Mouse (Mus musculus) MN1 (cell line): ENCODE data around the gene Coa3.

Experiments
- DNase-seq: peaks from one replicate; pipeline ENCODE4 v3.0.0-alpha.2; 2016; ENCODE audit warnings: low spot score

Gene Coa3

DNA sequence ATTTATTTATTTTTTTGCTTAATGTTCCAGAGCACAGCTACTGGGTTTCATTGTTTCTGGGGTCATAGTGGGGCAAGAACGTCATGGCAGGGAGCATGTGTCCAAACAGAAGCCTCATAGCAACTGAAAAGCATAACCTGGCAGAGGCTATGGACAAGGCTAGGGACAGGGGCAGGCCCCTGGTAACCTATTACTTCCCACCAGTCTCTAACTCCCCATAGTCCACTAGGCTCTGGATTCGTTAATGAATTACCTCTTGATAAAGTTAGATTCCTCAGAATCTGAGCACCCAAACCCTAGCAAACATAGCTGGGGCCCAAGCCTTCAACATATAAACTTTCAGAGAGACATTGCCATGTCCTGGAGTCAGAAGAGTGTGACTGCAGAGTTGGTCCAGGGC is 27.9 kb downstream of the Coa3 start:
- no peak for DNase-seq

DNA sequence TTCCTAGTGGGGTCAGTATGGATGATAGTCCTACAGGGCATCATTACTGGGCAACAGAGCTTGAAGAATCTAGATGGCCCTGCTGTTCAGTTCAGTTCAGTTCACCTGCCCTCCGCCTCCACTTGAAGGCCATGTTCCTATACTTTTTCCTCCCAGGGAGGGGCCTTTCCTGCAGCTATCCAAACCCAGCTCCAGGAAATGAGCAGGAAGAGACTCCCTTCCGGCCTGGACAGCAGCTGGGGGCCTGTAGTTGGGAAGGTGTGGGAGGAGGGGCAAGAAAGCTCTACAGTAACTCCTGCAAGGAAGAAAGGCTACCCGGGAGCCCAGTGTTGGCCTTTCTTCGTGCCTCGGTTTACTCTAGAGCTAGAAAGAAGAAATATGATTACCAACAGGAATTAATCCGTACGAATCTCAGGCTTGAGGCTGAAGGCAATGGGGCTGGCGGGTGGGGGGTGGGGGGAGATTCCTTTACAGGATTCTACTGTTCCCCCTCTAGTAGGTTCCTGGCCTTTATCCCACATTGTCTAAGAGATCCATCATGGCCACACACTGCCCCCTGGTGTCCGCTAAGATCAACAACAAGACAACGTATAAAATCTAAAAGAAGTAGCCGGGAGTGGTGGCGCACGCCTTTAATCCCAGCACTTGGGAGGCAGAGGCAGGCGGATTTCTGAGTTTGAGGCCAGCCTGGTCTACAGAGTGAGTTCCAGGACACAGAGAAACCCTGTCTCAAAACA is 30.5 kb downstream of the Coa3 start:
- DNase-seq = peak; percentile 75

DNA sequence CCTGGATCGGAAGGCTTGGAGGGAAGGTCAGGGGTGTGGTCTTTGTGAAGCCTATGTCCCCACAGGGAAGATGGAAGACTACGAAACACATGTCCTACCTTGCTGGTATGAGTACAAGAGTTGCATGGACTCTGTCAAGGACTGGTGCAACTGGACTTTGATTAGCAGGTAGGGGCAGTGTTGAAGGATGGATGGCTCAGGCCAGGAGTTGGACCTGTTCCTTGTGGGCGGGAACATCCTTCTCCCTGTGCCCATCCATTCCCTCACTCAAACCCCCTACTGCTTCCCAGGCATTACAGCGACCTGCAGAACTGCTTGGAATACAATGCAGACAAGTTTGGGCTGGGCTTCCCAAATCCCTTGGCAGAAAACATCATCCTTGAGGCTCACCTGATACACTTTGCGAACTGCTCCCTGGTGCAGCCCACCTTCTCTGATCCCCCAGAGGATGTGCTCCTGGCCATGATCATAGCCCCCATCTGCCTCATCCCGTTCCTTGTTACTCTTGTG is 31.3 kb downstream of the Coa3 start:
- no peak for DNase-seq

DNA sequence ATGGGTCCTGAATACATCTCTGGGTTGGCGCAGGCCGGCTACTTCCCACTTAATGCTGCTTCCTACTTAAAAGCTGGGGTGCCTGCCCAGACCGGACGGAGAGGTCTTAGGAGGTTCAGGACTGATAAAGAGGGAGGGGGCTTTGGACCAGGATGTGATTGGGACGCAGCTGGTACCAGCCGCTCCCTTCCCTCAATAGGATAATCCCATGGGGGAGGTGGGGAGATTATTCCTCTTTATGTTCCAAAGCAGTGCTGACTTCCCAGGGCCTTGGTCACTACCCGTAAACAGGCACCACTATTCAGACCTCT is 32.3 kb downstream of the Coa3 start:
- DNase-seq = no peak

DNA sequence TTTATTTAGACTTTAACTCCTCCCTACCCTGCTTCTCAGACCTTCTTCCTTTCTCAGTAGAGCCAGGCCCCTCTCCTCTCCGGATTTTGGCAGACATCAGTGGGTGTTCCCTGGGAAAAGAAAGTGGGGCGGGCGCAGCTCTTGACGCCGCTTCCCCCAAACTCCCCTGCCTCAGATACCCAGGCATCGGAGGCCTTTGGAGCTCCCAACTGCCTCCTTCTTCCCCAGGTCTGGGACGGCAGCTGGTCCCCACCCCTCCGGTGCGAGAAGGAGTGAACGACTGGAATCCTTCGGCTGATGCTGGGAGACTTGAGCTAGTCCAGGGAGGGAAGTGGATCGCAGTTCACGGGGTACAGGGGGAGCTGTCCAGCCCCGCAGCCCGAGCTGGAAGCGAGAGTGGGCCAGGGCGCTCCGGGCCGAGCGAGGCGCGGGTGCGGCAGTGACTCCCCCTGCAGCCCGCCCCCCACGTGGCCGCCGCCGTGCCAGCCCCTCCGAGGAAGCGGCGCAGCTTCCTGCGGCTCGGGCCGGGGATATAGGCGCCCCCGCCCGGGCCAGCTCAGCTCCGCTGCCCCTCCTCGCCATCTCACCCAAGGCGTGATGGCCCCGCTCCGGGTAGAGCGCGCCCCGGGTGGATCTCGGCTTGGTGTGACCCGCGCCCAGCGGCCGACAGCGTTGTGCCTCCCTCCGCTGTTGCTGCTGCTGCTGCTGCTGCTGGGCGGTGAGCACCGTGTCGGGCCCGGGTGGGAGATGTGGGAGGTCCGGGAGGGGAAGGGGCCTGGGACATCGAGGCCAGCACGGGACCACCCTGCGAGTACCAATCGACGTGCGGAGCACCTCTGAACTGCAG is 32.8 kb downstream of the Coa3 start, which contains the start of gene Ramp2:
Ramp2 (plus strand) TSS at position 174 of the 847 bp plus-strand sequence.
- peak; percentile 59 for DNase-seq

DNA sequence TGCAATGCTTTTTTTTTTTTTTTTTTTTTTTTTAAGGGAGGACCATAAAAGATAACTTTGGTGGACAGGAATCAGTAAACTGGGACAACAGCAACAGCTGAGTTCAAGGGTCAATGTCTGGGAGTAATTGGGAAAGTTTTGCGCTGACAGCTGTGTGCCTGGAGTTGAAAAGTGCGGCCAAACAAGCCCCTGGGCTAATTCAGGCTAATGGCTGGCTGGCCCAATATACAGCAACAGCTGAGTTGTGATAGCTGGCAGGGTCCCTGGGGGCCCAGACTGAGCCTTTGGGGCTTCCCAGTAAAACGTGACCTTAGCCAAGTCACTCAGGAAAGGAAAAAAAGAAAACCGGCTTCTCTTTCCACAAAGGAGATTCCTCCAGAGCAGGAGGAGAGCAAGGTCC is 33.8 kb downstream of the Coa3 start:
- no peak for DNase-seq

DNA sequence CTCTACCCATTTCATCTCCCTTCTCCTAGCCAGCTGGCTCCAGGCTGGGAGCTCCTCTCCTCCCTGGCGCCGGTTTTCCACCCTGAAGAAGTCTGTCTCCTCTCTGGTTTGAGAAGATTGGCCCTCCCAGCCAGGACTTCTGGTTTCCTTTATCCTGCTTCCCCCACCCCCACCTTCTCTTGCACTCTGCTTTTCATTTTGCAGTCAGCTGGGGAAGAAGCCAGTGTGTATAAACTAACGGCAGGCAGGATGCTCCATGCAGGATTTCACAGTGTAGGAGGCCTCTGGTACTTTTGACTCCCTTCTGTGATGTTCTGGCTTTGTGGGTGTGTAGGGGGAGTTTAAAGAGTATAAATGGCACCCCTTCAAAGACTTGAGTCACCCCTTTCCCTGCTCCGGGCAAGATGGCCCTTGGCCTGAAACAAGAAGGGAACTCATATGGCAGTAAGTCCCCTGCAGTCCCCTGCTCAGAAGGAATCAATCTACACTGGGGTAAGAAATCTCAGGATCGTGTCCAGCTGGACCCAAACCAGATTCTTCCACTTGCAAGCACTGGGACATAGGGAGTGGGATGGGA is 40.8 kb downstream of the Coa3 start:
- no peak for DNase-seq

DNA sequence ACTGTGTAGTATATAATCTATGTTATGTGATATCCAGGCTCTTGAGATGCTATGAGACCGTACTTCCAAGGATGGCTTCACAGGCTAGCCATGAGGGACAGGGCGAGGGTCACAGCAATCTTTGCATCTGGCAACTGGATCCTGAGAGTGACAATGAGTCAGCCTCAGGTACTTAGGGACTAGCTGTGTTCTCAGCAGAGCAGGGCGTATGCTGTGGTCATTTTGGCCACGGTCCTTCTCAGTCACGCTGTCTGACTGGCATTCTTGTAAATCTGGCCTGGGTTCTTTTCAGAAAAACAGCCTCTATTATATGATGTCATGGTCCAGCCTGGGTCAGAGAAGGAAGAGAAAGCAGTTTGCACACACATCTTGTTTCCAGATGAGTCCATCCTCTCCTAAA is 42.1 kb downstream of the Coa3 start:
- DNase-seq = no peak

DNA sequence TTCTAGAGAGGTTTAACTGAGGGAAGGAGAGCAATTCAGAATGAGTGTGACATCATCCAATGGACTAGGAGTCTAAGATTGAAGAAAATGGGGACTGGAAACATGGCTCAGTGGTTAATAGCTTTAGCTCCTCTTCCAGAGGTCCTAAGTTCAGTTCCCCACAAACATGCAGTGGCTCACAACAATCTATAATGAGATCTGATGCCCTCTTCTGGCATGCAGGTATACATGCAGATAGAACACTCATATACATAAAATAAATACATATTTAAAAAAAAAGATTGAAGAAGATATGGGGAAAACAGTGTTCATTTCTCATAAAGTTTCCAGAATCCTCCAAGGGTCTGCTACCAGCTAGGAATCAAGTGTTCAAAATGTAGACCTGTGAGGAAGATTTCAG is 43.5 kb downstream of the Coa3 start:
- DNase-seq = no peak

DNA sequence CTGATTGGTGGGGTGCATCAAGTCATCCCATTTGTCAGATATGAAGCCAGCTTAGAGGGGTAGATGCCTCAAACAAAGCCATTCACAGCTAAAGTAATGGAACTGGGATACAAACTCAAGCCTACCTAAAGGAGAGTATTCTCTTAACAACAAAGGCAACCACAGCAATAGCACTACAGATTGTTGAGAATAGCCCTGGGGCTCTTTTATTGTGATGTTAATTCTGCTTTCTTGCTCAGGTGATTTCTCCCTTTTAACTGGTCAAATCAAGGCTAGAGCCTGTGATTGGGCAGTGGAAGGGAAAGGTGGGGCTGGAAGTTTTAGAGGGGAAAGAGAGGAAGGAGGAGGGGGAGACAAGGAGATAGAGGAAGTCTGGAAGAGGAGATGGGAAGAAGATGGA is 44.8 kb downstream of the Coa3 start:
- DNase-seq = no peak

DNA sequence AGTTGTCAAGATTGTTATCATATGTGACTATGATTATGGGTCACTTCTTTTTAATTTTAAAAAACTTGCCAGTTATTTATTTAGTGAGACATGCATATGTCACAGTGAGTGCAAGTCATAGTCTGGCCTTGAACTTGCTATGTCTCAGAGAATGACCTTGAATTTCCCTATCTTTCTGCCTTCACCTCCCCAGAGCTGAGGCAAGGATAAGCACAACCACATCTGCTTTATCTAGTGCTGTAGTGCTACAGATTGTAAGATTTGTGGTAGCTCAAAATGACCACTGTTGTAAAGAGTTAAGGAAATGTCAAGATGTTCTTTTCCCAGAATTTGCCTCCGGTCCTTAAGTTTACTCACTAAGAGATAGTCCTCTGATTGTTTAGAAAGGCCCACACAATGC is 45.7 kb downstream of the Coa3 start:
- DNase-seq = no peak

DNA sequence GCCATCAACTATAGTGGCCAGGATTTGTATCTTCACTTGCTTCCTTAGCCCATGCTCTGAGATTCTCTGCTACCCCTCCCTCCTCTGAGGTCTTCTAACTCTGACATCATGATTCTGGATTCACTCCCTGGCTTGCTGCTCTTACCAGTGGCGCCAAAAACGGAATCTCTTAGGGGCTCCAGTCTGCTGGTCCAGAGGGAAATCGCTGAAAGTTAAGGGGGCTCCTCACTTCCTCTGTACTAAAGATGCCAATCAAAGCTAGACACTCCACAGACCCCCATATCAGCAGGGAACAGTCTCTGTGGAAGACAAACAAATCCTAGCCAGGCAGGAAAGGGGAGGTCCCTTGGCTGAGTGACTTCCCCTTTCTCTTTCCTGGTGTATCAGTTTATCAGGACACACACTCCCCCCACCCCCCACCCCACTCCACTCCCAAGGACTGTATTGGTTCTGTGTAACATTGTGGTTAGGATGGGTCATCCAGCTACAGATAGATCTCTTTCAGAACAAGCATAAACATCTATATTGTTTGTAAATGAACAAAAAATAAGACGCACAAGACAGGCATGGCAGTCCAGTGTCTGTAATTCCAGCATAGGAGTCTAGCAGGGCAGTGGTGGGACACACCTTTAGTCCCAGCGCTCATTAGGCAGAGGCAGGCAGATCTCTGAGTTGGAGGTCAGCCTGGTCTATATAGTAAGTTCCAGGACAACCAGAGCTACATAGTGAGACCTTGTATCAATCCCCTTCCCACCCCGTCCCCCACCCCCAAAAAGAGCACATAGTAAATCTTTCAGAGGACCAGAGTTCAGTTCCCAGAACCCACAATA is 46.7 kb downstream of the Coa3 start:
- DNase-seq = peak; percentile 56

DNA sequence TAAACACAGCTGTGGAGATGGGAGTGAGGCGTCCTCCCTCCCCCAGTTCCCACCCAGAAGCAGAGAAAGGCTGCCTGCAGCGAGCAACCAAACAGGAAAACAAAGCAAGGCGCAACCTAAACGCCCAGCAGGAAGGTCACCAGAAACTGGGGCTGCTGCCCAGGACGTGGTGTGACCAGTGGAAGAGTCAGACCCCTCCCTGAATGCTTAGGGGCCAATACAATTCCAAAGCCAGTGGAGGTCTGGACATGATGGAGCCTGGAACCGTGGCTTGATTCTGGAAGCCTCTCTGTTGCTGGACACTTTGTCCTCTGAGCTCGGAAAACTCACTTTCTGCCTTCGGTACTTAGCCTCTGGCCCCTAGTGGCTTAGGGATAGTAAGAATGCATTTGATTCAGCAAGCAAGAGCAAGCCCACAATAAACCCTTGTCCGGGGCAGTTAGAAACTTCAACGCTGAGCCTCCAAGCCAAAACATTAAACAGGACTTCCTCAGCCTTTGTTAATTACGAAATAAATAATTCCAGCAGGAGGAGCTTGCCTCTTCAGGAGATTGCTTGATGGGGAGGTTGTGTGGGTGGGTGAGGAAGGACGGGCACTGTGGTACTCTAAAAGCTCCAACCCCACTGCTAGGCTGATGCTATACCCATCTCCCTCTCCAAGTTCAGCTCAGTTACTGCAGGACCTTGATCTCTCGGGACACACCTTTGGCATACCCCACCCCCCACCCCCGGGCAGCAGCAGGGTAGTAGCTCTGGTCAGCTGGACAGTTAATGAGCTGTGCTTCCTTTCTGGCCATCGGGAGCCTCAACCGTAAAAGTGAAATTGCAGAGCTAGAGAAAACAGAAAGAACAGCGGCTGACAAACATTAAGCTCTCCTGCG is 47.7 kb downstream of the Coa3 start:
- peak; percentile 55 for DNase-seq

DNA sequence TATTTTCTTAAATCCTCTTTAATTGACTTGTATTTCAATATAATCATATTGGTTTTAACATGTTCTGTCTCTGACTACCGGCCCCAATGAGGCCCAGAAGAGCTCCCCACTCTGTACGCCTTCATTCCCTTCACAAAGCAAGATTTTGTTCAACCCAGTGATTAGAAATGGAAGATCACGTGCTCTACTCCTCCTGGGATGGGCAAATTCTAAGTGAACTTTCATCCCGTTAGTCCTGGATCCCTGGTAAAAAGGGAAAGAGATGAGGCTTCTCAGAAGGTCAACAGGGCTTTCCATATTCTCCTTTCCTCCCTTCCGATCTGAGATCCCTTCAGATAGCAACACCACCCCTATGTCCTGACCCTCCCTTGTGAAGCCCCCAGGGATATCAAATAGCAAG is 48.4 kb downstream of the Coa3 start:
- peak; percentile 35 for DNase-seq

DNA sequence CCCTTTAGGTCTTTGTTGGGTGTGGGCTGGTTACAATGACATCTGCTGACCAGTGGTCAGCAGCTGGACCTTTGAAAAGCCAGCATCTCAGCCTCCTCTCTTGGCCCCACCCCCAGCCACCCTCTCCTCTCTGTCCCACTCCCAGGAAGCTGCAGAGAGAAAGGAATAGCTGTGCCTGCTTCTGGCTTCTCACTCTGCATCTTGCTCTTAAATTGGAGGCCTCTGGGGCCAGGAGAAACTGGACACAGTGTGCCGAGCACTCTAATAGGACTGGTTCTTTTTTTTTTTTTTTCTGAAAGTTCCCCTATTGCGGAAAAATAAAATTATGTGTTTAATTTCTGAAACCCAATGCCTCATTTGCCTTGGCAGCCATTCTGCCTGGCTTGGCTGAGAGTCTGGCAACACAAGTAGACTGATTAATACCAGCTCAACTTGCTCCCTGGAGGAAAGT is 48.8 kb downstream of the Coa3 start:
- DNase-seq = peak; percentile 55

DNA sequence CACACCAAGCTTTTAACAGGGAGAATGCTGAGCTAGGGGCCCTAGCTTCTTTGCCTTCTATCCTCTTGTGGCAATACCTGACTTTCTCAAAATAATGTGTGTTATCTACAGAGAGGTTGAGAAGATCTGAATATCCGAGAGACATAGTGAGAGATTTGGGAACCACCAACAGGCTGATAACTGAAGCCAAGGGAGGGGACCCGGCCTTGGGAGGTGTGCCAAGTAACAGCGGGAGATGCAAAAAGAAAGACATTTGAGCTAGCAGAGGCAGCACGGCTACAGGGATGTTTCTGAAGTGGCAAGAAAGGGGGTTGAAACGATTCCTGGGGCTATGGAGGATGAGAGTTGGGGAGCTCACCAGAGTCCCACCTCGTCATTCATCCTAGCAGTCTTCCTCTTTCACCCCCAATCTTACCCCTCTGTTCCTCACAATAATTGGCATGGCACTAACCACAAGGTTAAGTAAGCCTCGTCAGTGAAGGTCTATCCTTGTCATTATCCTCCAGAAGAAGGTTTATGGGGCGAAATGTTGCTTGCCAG is 49.5 kb downstream of the Coa3 start:
- DNase-seq = no peak
